Mouse (Mus musculus): Measurements from ENCODE around the gene Frmd4a. TPM values are rescaled to one million over a fixed set of nuclear protein-coding genes. Genes with fewer than 3 reads are reported as not detected.

Gene Frmd4a
- 4.8 and 6.6 TPM in 2 replicates for polyA plus RNA-seq (2015; fragmentation: Nextera tagmentation; extraction: Ambion mirVana)

DNA sequence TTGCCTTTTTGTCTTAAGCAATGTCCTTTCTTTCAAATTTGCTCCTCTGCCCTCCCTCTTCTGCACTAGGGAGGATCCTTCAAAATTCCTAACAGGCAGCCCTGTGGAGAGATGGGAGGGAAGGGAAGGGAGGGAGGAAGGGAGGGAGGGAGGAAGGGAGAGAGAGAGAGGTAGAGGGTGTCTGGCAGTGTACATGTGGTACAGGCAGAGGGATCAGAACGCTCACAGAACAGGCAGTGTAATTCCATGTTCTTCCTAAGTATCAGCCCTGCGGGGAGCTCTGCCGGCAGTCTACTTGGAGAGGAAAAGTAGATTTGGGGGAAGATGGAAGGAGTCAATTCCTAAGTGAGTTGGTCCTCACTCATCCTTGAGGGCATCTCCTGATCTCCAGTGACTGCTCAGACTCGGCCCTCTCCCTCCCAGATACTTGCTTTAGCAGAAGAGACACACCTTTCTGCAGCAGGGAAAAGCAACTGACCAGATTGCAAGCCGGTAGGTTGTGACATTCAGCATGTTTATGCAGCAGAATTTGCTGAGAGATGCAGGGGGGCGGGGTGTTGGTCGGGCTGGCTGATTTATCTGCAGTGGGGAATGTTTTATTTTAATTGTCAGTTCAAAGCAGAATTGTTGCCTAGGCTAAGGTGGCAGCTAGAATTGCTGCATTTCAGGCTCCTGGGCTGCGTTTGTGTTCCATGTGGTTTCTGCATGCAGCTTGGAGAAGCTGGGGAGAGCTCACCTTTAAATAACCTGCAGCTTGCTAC is at the start of gene Frmd4a:
Gene Frmd4a (plus strand): TSS at position 190 of the 761 bp plus-strand sequence.
- Histone ChIP-seq H3K27ac (ENCODE audit: low read depth) (no peak within 1 kb of the TSS), H3K9me3 (ENCODE audit: low read length) (no peaks in the 10 kb centered on the region), H3K4me1 (ENCODE audit: insufficient read depth) (no peaks in the 10 kb centered on the region), H3K27me3 (ENCODE audit: insufficient read depth, low read length) (no peaks in the 10 kb centered on the region), H3K36me3 (replicated peaks; ENCODE audit: insufficient read depth, low read length) (no peaks in the 10 kb centered on the region), H3K4me3 (ENCODE audit: low read depth, low read length) (no peak within 1 kb of the TSS), H3K9ac (replicated peaks) (no peak within 1 kb of the TSS), H3K4me2 (ENCODE audit: low read depth, low read length) (no peak within 1 kb of the TSS)
- no peak for TF ChIP-seq CTCF (IDR thresholded peaks at IDR 0.05; ENCODE audit: low read depth)
- TF ChIP-seq EP300 (IDR thresholded peaks at IDR 0.05; ENCODE audit: low read depth) = no peak
- ATAC-seq (no peak), DNase-seq (no peak)
- 46% methylated on average over 8 of the region's 8 CpGs for WGBS (ENCODE audit: insufficient replicate concordance)

DNA sequence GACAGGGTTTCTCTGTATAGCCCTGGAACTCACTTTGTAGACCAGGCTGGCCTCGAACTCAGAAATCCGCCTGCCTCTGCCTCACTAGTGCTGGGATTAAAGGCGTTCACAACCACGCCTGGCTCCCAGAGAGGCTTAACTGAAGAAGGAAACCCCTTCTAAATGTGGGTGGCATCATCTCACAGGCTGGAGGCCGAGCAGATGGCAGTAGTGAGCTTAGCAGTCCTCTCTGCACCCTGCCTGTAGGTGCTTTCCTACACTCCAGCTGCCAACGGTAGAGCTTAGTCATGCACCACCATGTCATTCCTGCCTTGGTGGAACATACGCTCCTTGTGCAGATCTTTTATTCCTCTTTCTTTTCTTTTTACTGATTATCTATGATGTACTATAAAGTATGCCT is 28.6 kb upstream of the Frmd4a start:
- no peaks in the 10 kb centered on the region for H3K9me3 ChIP-seq (ENCODE audit: low read length)
- H3K9ac ChIP-seq (replicated peaks) = no peak overlapping the region
- no peaks in the 10 kb centered on the region for H3K27me3 ChIP-seq (ENCODE audit: insufficient read depth, low read length)
- H3K4me1 ChIP-seq (ENCODE audit: insufficient read depth) = no peaks in the 10 kb centered on the region
- ATAC-seq (no peak), DNase-seq (no peak)
- TF ChIP-seq CTCF (IDR thresholded peaks at IDR 0.05; ENCODE audit: low read depth) = no peak
- TF ChIP-seq EP300 (IDR thresholded peaks at IDR 0.05; ENCODE audit: low read depth) = no peak
- H3K4me2 ChIP-seq (ENCODE audit: low read depth, low read length) = no peak overlapping the region
- WGBS (ENCODE audit: insufficient replicate concordance) = 76% methylated on average over 7 of the region's 7 CpGs
- H3K27ac ChIP-seq (ENCODE audit: low read depth) = no peak overlapping the region
- H3K36me3 ChIP-seq (replicated peaks; ENCODE audit: insufficient read depth, low read length) = no peaks in the 10 kb centered on the region
- no peak overlapping the region for H3K4me3 ChIP-seq (ENCODE audit: low read depth, low read length)

DNA sequence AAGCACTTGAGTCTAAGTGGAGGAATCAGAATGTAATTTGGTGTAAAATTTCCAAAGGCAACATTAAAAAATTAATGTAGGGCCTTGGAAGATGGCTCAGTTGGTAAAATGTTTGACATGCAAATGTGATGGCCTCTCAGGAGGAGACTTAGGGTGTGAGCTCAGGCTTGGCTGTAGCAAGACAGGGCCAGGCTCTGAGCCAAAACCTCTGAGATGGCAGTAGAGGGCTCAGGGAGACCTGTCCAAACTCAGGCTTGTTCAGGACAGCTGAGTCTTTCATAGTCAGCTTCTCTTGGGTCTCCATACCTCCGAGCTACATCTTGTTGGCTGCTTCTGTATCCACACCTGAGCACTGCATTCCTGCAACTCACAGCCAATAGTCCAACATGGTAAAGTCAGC is 27.1 kb upstream of the Frmd4a start:
- H3K27me3 ChIP-seq (ENCODE audit: insufficient read depth, low read length) = no peaks in the 10 kb centered on the region
- H3K36me3 ChIP-seq (replicated peaks; ENCODE audit: insufficient read depth, low read length) = no peaks in the 10 kb centered on the region
- WGBS (ENCODE audit: insufficient replicate concordance) = 43% methylated on average over 1 of the region's 1 CpGs
- H3K9me3 ChIP-seq (ENCODE audit: low read length) = no peaks in the 10 kb centered on the region
- no peak overlapping the region for H3K27ac ChIP-seq (ENCODE audit: low read depth)
- ATAC-seq = no peak
- TF ChIP-seq CTCF (IDR thresholded peaks at IDR 0.05; ENCODE audit: low read depth) (no peak), EP300 (IDR thresholded peaks at IDR 0.05; ENCODE audit: low read depth) (no peak)
- no peak for DNase-seq
- H3K9ac ChIP-seq (replicated peaks) = no peak overlapping the region
- no peak overlapping the region for H3K4me3 ChIP-seq (ENCODE audit: low read depth, low read length)
- H3K4me1 ChIP-seq (ENCODE audit: insufficient read depth) = no peaks in the 10 kb centered on the region
- no peak overlapping the region for H3K4me2 ChIP-seq (ENCODE audit: low read depth, low read length)

DNA sequence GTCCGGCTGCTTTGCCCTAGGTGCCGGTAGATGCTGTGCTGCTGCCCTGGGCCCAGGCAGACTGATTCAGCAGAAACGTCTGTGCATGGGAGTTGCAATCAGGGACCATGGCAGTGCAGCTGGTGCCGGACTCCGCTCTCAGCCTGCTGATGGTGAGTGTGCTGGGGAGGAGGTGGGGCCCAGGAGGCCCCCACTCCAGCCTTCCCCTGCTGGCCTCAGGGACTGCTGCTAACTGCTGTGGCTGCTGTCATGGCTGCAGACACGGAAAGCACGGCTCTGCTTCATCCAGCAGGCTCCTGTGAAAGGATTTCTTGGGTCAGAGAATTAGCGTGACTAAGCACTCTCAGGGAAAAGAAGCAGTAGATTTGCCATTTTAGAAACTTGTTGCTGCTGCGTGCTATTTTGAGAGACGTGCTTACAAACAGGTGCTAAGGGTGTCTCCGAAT is 937 bp downstream of the Frmd4a start:
- ATAC-seq (no peak), DNase-seq (no peak)
- TF ChIP-seq EP300 (IDR thresholded peaks at IDR 0.05; ENCODE audit: low read depth) (no peak), CTCF (IDR thresholded peaks at IDR 0.05; ENCODE audit: low read depth) (no peak)
- H3K27me3 ChIP-seq (ENCODE audit: insufficient read depth, low read length) = no peaks in the 10 kb centered on the region
- no peaks in the 10 kb centered on the region for H3K9me3 ChIP-seq (ENCODE audit: low read length)
- no peak overlapping the region for H3K4me2 ChIP-seq (ENCODE audit: low read depth, low read length)
- H3K4me3 ChIP-seq (ENCODE audit: low read depth, low read length) = no peak overlapping the region
- no peaks in the 10 kb centered on the region for H3K36me3 ChIP-seq (replicated peaks; ENCODE audit: insufficient read depth, low read length)
- no peaks in the 10 kb centered on the region for H3K4me1 ChIP-seq (ENCODE audit: insufficient read depth)
- H3K27ac ChIP-seq (ENCODE audit: low read depth) = no peak overlapping the region
- no peak overlapping the region for H3K9ac ChIP-seq (replicated peaks)
- WGBS (ENCODE audit: insufficient replicate concordance) = 57% methylated on average over 11 of the region's 11 CpGs

DNA sequence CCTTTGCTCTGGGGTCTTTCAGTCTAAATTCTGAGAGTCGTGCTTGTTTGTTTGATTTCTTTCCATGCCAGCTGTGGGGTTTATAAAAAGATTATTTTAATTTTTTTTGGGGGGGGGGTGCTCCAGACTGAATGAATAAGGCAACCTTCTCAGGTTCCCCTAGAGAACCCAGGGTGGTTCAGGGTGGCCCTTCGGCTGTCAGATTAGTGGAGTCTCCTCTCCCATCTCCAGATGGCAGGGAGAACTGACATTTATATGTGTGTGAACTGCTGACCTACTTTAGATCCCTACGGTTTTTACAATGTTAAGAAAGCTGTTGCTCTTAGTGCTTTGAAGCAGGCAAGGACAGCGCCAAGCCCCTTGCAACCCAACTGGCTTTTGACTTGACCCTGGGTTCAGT is 1.4 kb downstream of the Frmd4a start:
- Histone ChIP-seq H3K36me3 (replicated peaks; ENCODE audit: insufficient read depth, low read length) (no peaks in the 10 kb centered on the region), H3K4me3 (ENCODE audit: low read depth, low read length) (no peak overlapping the region), H3K9me3 (ENCODE audit: low read length) (no peaks in the 10 kb centered on the region), H3K9ac (replicated peaks) (no peak overlapping the region), H3K27ac (ENCODE audit: low read depth) (no peak overlapping the region), H3K27me3 (ENCODE audit: insufficient read depth, low read length) (no peaks in the 10 kb centered on the region), H3K4me2 (ENCODE audit: low read depth, low read length) (no peak overlapping the region), H3K4me1 (ENCODE audit: insufficient read depth) (no peaks in the 10 kb centered on the region)
- ATAC-seq (no peak), DNase-seq (no peak)
- WGBS (ENCODE audit: insufficient replicate concordance) = 59% methylated on average over 4 of the region's 4 CpGs
- no peak for TF ChIP-seq CTCF (IDR thresholded peaks at IDR 0.05; ENCODE audit: low read depth)
- no peak for TF ChIP-seq EP300 (IDR thresholded peaks at IDR 0.05; ENCODE audit: low read depth)

DNA sequence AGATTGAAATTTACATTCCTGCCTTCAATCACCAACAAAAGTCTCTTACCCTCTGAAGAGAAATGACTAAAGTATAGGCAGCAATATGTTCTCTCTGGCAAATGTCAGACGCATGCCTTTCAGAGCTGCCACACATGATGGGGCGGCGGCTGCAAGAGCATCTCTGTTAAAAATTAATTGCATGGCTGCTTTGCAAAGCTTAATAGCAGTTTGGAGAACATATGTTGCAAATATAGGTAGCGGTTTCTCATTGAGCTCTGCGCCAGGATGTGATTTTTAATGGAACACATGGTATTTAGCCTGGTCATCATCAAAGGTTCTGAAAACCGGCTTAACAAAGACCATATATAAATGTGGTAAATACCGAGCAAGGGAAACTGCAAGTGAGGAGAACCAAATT is 7.4 kb downstream of the Frmd4a start:
- no peak overlapping the region for H3K4me3 ChIP-seq (ENCODE audit: low read depth, low read length)
- DNase-seq (no peak), ATAC-seq (no peak)
- H3K4me2 ChIP-seq (ENCODE audit: low read depth, low read length) = no peak overlapping the region
- H3K27ac ChIP-seq (ENCODE audit: low read depth) = no peak overlapping the region
- H3K9ac ChIP-seq (replicated peaks) = no peak overlapping the region
- WGBS (ENCODE audit: insufficient replicate concordance) = 82% methylated on average over 7 of the region's 7 CpGs
- H3K36me3 ChIP-seq (replicated peaks; ENCODE audit: insufficient read depth, low read length) = no peaks in the 10 kb centered on the region
- TF ChIP-seq EP300 (IDR thresholded peaks at IDR 0.05; ENCODE audit: low read depth) = no peak
- no peak for TF ChIP-seq CTCF (IDR thresholded peaks at IDR 0.05; ENCODE audit: low read depth)
- no peaks in the 10 kb centered on the region for H3K9me3 ChIP-seq (ENCODE audit: low read length)
- no peaks in the 10 kb centered on the region for H3K27me3 ChIP-seq (ENCODE audit: insufficient read depth, low read length)
- no peaks in the 10 kb centered on the region for H3K4me1 ChIP-seq (ENCODE audit: insufficient read depth)

Data from liver, postnatal 0 days (tissue).